Mouse (Mus musculus) kidney, adult 9 months (tissue): ENCODE results near the gene Nbea.

Experiments
- DNase-seq: peaks from one replicate; pipeline ENCODE4 v3.0.0; 2022

The Nbea gene

GRCm38 (mm10) chr3:56183159-56184133 is at the start of gene Nbea:
TSS of gene Nbea (minus strand) at chr3:56183701.
- DNase-seq, result peak; percentile 80

- no peak for DNase-seq
Observed at GRCm38 (mm10) chr3:56229283-56229682, 45.8 kb upstream of the Nbea start.

- no peak for DNase-seq
Observed at GRCm38 (mm10) chr3:56215989-56216388, 32.5 kb upstream of the Nbea start.

- DNase-seq, result no peak
Observed at GRCm38 (mm10) chr3:56203968-56204367, 20.5 kb upstream of the Nbea start.

GRCm38 (mm10) chr3:56188238-56188637 is 4.7 kb upstream of the Nbea start:
- no peak for DNase-seq

GRCm38 (mm10) chr3:56187131-56187779 is 3.8 kb upstream of the Nbea start:
- DNase-seq, result no peak

GRCm38 (mm10) chr3:56182371-56183158 is 936 bp downstream of the Nbea start:
- DNase-seq, result peak; percentile 6

GRCm38 (mm10) chr3:56181991-56182370 is 1.5 kb downstream of the Nbea start:
- no peak for DNase-seq

- no peak for DNase-seq
Observed at GRCm38 (mm10) chr3:56181025-56181424, 2.5 kb downstream of the Nbea start.

- DNase-seq, result no peak
Observed at GRCm38 (mm10) chr3:56157864-56158263, 25.6 kb downstream of the Nbea start.

GRCm38 (mm10) chr3:56126674-56127073 is 56.8 kb downstream of the Nbea start:
- DNase-seq, result peak; percentile 31

GRCm38 (mm10) chr3:56116647-56117046 is 66.9 kb downstream of the Nbea start:
- no peak for DNase-seq

- DNase-seq, result peak; percentile 55
Observed at GRCm38 (mm10) chr3:56108101-56108500, 75.4 kb downstream of the Nbea start.

GRCm38 (mm10) chr3:56097105-56097504 is 86.4 kb downstream of the Nbea start:
- DNase-seq, result peak; percentile 6

- DNase-seq, result peak; percentile 36
Observed at GRCm38 (mm10) chr3:56079015-56079612, 104.4 kb downstream of the Nbea start.

- no peak for DNase-seq
Observed at GRCm38 (mm10) chr3:56067849-56068248, 115.7 kb downstream of the Nbea start.

- DNase-seq, result no peak
Observed at GRCm38 (mm10) chr3:56066360-56067040, 117.0 kb downstream of the Nbea start.

- no peak for DNase-seq
Observed at GRCm38 (mm10) chr3:56065234-56065633, 118.3 kb downstream of the Nbea start.

- DNase-seq, result no peak
Observed at GRCm38 (mm10) chr3:56045659-56046336, 137.7 kb downstream of the Nbea start.

GRCm38 (mm10) chr3:56043091-56043490 is 140.4 kb downstream of the Nbea start:
- no peak for DNase-seq

GRCm38 (mm10) chr3:56039494-56039893 is 144.0 kb downstream of the Nbea start:
- DNase-seq, result no peak

GRCm38 (mm10) chr3:56034596-56034995 is 148.9 kb downstream of the Nbea start:
- DNase-seq, result no peak
